Mouse (Mus musculus) ovary, postnatal 36 days (tissue): Measurements from ENCODE around the gene Tma7.
A peak's percentile ranks its signal among the peaks of the same experiment; 100 is the strongest.

ENCODE experiments used
- DNase-seq: peaks from one replicate; pipeline ENCODE4 v3.0.0; 2022; ENCODE audit warnings: low spot score, mixed read lengths

The Tma7 gene

GRCm38 (mm10) chr9:109082124-109082800 is at the start of gene Tma7, which contains the start of gene Ccdc51:
Gene Tma7 (minus strand): TSS chr9:109082587.
Gene Ccdc51 (plus strand): TSS chr9:109082493.
- peak; percentile 83 for DNase-seq

- no peak for DNase-seq
Observed at GRCm38 (mm10) chr9:109130076-109130475, 47.7 kb upstream of the Tma7 start.

- DNase-seq, result no peak
Observed at GRCm38 (mm10) chr9:109128211-109128610, 45.8 kb upstream of the Tma7 start.

- DNase-seq, result no peak
Observed at GRCm38 (mm10) chr9:109127076-109127475, 44.7 kb upstream of the Tma7 start.

- no peak for DNase-seq
Observed at GRCm38 (mm10) chr9:109125481-109125880, 43.1 kb upstream of the Tma7 start.

- DNase-seq, result no peak
Observed at GRCm38 (mm10) chr9:109125043-109125442, 42.7 kb upstream of the Tma7 start.

- DNase-seq, result no peak
Observed at GRCm38 (mm10) chr9:109124164-109124563, 41.8 kb upstream of the Tma7 start.

- peak; percentile 14 for DNase-seq
Observed at GRCm38 (mm10) chr9:109123266-109123665, 40.9 kb upstream of the Tma7 start.

- peak; percentile 8 for DNase-seq
Observed at GRCm38 (mm10) chr9:109122553-109123085, 40.2 kb upstream of the Tma7 start.

- no peak for DNase-seq
Observed at GRCm38 (mm10) chr9:109120956-109121355, 38.6 kb upstream of the Tma7 start.

GRCm38 (mm10) chr9:109119571-109119970 is 37.2 kb upstream of the Tma7 start:
- DNase-seq, result no peak

- peak; percentile 7 for DNase-seq
Observed at GRCm38 (mm10) chr9:109118106-109118505, 35.7 kb upstream of the Tma7 start.

GRCm38 (mm10) chr9:109116205-109116604 is 33.8 kb upstream of the Tma7 start:
- DNase-seq, result peak; percentile 6

- DNase-seq, result no peak
Observed at GRCm38 (mm10) chr9:109114871-109115270, 32.5 kb upstream of the Tma7 start.

GRCm38 (mm10) chr9:109114276-109114675 is 31.9 kb upstream of the Tma7 start:
- DNase-seq, result peak; percentile 4

GRCm38 (mm10) chr9:109113331-109113730 is 30.9 kb upstream of the Tma7 start:
- no peak for DNase-seq

- no peak for DNase-seq
Observed at GRCm38 (mm10) chr9:109111591-109111990, 29.2 kb upstream of the Tma7 start.

- peak; percentile 2 for DNase-seq
Observed at GRCm38 (mm10) chr9:109111101-109111500, 28.7 kb upstream of the Tma7 start.

GRCm38 (mm10) chr9:109110240-109110639 is 27.9 kb upstream of the Tma7 start:
- DNase-seq, result peak; percentile 2

GRCm38 (mm10) chr9:109107341-109107740 is 25.0 kb upstream of the Tma7 start:
- DNase-seq, result no peak

- no peak for DNase-seq
Observed at GRCm38 (mm10) chr9:109105648-109106047, 23.3 kb upstream of the Tma7 start.

GRCm38 (mm10) chr9:109105011-109105410 is 22.6 kb upstream of the Tma7 start:
- no peak for DNase-seq

GRCm38 (mm10) chr9:109104083-109104482 is 21.7 kb upstream of the Tma7 start:
- DNase-seq, result no peak

GRCm38 (mm10) chr9:109103250-109103649 is 20.9 kb upstream of the Tma7 start:
- DNase-seq, result peak; percentile 80
